Mouse (Mus musculus) Patski (cell line): Measurements from ENCODE around the gene Sox1. TPM values are rescaled to one million over a fixed set of nuclear protein-coding genes. Genes with fewer than 3 reads are reported as not detected.

Source experiments
- ATAC-seq: fragments of 100-300 bp; one replicate; pipeline ENCODE4 v1.8.0; 2021
- CTCF ChIA-PET: fragments of 350-600 bp; sonication (Branson Sonifier 250); formaldehyde crosslinking; loops from one replicate; lab custom pipeline; 2022; ENCODE audit warnings: inconsistent platforms; lab: Charles Lee
- POLR2A ChIA-PET: fragments of 350-600 bp; sonication (Branson Sonifier 250); formaldehyde crosslinking; loops from one replicate; lab custom pipeline; 2022; ENCODE audit warnings: antibody characterized with exemption, inconsistent platforms; lab: Charles Lee
- DNase-seq: peaks from one replicate; pipeline ENCODE4 v3.0.0-alpha.2; 2011; ENCODE audit warnings: low read depth, low spot score
- H3K27me3 ChIP-seq: fragments of 371-371 bp; one replicate; pipeline ENCODE4 v1.5.1; 2021
- CTCF ChIP-seq: fragments of 100-300 bp; IDR thresholded peaks from one replicate; pipeline ENCODE4 v1.5.1; 2021
- in situ Hi-C: fragments of 300-500 bp; cut with MboI; formaldehyde crosslinking; loops from 3 replicates; pipeline ENCODE4 v1.11.1; 2018; ENCODE audit warnings: low pct_unique_long_range_greater_than_20kb, mixed read lengths
- polyA plus RNA-seq: library from polyadenylated mRNA; unstranded; gene quantifications from one replicate; pipeline ENCODE4 v1.2.3, GENCODE M21; 2021

Gene Sox1
- polyA plus RNA-seq, 1 experiment from 2014 or later, result not detected

DNA sequence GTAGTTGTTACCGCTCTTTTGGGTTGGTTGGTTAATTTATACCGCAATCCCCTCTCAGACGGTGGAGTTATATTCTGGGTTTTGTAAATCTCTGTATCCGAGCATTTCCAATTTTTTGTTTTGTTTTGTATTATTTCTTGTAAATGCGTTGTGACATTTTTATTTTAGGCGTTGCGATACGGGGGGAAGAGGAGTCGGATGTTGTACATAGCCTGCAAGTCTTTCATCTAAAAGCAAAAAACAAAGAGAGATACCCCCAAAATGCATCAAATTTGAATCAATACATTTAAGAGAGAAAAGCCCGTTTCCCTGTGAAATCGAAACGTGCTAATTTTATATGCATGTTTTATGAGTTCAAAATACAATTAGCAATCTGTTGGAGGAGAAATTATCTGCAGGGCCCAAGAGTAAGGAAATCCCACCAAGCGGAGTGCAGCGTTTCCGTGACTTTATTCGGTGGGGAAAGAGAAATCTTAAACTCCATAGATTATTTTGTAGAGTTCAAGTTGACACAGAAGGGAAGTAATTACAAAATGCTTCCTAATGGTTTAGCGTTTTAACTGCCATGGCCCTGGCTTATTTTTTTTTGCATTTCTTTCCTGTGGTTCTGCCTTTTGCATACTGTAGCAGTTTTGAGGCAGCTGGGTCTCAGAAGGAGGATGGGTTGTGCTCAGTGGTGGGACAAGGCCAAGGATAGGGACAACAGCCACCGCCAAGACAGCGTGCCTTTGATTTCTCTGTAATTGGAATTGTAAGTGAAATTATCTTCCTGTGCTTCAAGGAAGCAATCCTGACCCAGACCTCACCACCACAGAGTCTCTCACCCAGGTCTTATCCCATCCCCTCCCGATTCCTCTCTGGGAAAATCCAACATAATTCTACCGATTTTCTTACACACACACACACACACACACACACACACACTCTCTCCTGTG lies 3.2 kb downstream of the Sox1 start:
- POLR2A ChIA-PET, result no interaction called here
- in situ Hi-C loops, result no loop called here
- ATAC-seq (no peak), DNase-seq (no peak)
- CTCF ChIA-PET, result no interaction called here
- H3K27me3 ChIP-seq, result peaks cover 60% of the 10 kb centered on the region
- TF ChIP-seq CTCF, result no peak

GRCm38 (mm10) chr8:12399421-12400205 lies 4.5 kb downstream of the Sox1 start:
- peaks cover 61% of the 10 kb centered on the region for H3K27me3 ChIP-seq
- DNase-seq (no peak), ATAC-seq (no peak)
- TF ChIP-seq CTCF, result no peak
- ChIA-PET CTCF (no interaction called here), POLR2A (no interaction called here)
- in situ Hi-C loops, result no loop called here

- CTCF ChIA-PET, result no interaction called here
- ATAC-seq, result no peak
Measured at GRCm38 (mm10) chr8:12400611-12401390, 5.7 kb downstream of the Sox1 start.

DNA sequence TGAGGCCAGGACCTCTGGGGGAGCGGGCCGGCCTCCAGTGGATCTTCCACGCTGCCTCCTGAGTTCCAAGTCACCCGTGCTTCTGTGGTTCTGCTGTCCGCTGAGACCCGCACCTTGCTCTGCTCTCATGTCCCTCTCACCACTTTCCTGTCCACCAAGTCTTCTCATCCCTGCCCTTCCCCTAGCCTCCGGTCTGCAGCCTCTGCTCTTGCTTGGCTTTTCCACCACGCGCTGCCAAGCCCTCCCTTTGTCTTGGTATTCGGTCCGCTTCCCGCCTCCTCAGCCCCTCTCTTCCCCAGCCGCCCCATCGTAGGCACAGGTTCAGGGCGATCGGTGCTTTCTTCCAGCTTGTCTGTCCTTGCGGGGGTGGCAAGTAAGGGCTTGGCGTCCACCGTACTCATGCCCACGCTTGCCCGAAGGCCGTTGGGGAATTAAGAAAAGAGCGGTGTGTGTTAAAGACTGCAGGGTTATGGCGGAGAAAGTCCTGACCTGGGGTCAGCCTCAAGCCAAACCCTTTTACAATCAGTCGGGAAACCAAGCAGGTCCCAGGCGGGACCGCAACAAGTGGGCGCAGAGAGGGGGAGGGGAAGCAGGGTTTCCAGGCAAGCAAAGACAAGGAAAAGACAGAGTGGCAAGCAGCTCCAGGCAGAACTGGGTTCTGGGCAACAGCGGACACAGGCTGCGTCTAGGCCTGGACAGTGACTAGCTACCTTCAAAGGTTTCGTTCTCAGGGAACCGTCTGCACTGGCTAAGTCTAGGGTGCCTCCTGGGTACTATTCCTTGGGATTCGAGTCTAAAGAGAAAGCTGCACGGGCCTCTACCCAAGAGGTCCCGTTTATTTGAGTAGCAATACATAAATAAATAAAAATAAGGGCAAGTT lies 6.5 kb downstream of the Sox1 start:
- ChIA-PET POLR2A (no interaction called here), CTCF (no interaction called here)
- in situ Hi-C loops, result no loop called here
- TF ChIP-seq CTCF, result no peak
- DNase-seq, result no peak
- no peak for ATAC-seq
- H3K27me3 ChIP-seq, result peaks cover 69% of the 10 kb centered on the region

More at GRCm38 (mm10) chr8:12400611-12401390, 5.7 kb downstream of the Sox1 start:
- POLR2A ChIA-PET, result no interaction called here
- in situ Hi-C loops, result no loop called here
- no peak for DNase-seq
- TF ChIP-seq CTCF, result no peak
- H3K27me3 ChIP-seq, result peaks cover 64% of the 10 kb centered on the region

GRCm38 (mm10) chr8:12402709-12403108 lies 7.6 kb downstream of the Sox1 start:
- ATAC-seq, result no peak
- TF ChIP-seq CTCF, result no peak
- ChIA-PET CTCF (no interaction called here), POLR2A (no interaction called here)
- DNase-seq, result no peak
- in situ Hi-C loops, result no loop called here
- peaks cover 72% of the 10 kb centered on the region for H3K27me3 ChIP-seq

DNA sequence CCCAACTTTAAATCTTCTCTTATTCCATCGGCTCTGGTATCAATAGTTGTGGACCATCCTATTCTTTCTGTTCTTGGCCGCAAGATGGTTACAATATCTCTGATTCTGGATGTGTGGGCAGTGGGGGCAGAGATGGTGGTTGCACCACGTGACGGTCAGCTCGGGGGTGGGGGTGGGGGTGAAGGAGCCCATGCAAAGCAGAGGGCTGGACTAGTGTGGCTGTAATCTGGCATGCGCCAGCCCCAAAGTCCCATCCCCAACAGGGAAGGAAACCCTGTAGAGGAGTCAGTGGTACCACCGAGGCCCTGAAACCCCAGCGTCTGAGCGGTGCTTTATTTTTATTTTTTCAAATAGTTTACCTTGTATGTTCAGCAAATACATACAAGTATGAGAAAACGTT lies 12.9 kb downstream of the Sox1 start:
- ChIA-PET CTCF (no interaction called here), POLR2A (no interaction called here)
- H3K27me3 ChIP-seq, result peaks cover 38% of the 10 kb centered on the region
- in situ Hi-C loops, result no loop called here
- ATAC-seq (no peak), DNase-seq (no peak)
- no peak for TF ChIP-seq CTCF

DNA sequence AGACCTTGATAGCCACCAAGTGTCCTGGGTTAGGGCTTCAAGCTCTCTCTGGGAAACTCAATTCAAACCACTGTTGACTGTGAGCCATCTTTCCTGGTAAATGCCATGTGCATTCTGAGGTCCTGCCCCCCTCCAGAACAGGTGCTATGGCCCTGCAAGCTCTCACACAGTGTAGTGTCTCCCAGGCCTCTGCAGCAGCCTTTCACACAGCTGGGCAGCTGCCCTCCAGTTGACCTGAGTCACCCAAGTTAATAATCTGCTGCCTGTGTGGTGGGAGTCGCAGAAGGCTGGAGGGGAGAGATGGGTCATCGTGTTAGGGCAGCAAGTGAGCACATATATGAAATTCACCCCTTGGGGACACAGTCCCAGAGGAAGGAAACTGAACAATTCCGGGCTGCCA lies 14.9 kb downstream of the Sox1 start:
- H3K27me3 ChIP-seq, result peaks cover 39% of the 10 kb centered on the region
- no peak for TF ChIP-seq CTCF

GRCm38 (mm10) chr8:12417056-12417455 lies 22.0 kb downstream of the Sox1 start:
- CTCF ChIA-PET, result no interaction called here
- H3K27me3 ChIP-seq, result peaks cover 17% of the 10 kb centered on the region
- POLR2A ChIA-PET, result no interaction called here
- DNase-seq (no peak), ATAC-seq (no peak)
- in situ Hi-C loops, result no loop called here
- no peak for TF ChIP-seq CTCF

More for the DNA sequence above, 14.9 kb downstream of the Sox1 start:
- ChIA-PET POLR2A (no interaction called here), CTCF (no interaction called here)
- ATAC-seq (no peak), DNase-seq (no peak)
- in situ Hi-C loops, result no loop called here

- ChIA-PET POLR2A (no interaction called here), CTCF (no interaction called here)
- no peak for ATAC-seq
- TF ChIP-seq CTCF, result no peak
- in situ Hi-C loops, result no loop called here
- H3K27me3 ChIP-seq, result peaks cover 13% of the 10 kb centered on the region
- DNase-seq, result no peak
Measured at GRCm38 (mm10) chr8:12420537-12420936, 25.4 kb downstream of the Sox1 start.
